Mouse (Mus musculus) MEL (cell line): ENCODE measurements around the gene Tbx21.

Experiments used
- E2F4 ChIP-seq: IDR thresholded peaks from 2 replicates; pipeline ENCODE4 v1.6.1; 2011; ENCODE audit warnings: low read depth, low read length, improper control_type of control experiment, borderline replicate concordance
- GATA1 ChIP-seq: IDR thresholded peaks from 2 replicates; pipeline ENCODE4 v1.6.1; 2011; ENCODE audit warnings: low read depth, low read length, improper control_type of control experiment

GRCm38 (mm10) chr11:97104091-97104483 lies 11.0 kb downstream of the Tbx21 start:
- no peak for TF ChIP-seq GATA1
- TF ChIP-seq E2F4, result no peak
